ENCODE assay signal across 7 mouse cellular contexts in genomic region chr12:86795838-86796232, GRCm38 (mm10).
DNase-seq lines count a peak whose midpoint lies in the region; ATAC-seq lines count a peak whose summit lies in the region.

No protein-coding gene starts in this region.

- no peaks in the 10 kb centered on the region for H3K9me3 ChIP-seq in hindbrain, embryonic 15.5 days

- peak; percentile 95 for DNase-seq in R1 (ENCODE audit: low read depth, low spot score)
- DNase-seq in cerebellum, adult 9-10 months = peak; percentile 95
- peak; percentile 80 to 85 for DNase-seq in frontal cortex, postnatal 10 days (ENCODE audit: low spot score in 2 of 2)
- DNase-seq in left cerebral cortex, adult 8-10 months (ENCODE audit: low spot score in 2 of 2) = peak; percentile 71 to 73
- peak; percentile 82 for DNase-seq in right cerebral cortex, postnatal 14 days

- ATAC-seq in hindbrain, embryonic 15.5 days (ENCODE audit: low FRiP score, low read depth) = peak; percentile 50; the same call in 1 of the 2 replicates
- ATAC-seq in megakaryocyte-erythroid progenitor cell, adult 5-6 weeks (replicated peaks; ENCODE audit: low FRiP score, low TSS enrichment, poor library complexity, severe bottlenecking) = peak; percentile 84

- H3K9ac ChIP-seq in hindbrain, embryonic 15.5 days = no peak overlapping the region

- H3K27me3 ChIP-seq in hindbrain, embryonic 15.5 days = no peaks in the 10 kb centered on the region

- no peak overlapping the region for H3K4me3 ChIP-seq in hindbrain, embryonic 15.5 days

- WGBS in hindbrain, embryonic 15.5 days = 4% methylated on average over 4 of the region's 4 CpGs

- no peak overlapping the region for H3K4me2 ChIP-seq in hindbrain, embryonic 15.5 days

- peaks cover 47% of the 10 kb centered on the region for H3K4me1 ChIP-seq in hindbrain, embryonic 15.5 days (replicated peaks)

- no peaks in the 10 kb centered on the region for H3K36me3 ChIP-seq in hindbrain, embryonic 15.5 days

- H3K27ac ChIP-seq in hindbrain, embryonic 15.5 days (replicated peaks) = peak overlapping the region; percentile 56; the same call in 1 of the 2 replicates
